Mouse (Mus musculus): ENCODE measurements at regions not wholly inside any gene's neighbourhood (a gene's known extent, or its start where the extent isn't known, plus 50 kb on each side); places are given as distances from the start of the nearest gene placed in this dataset.

DNA sequence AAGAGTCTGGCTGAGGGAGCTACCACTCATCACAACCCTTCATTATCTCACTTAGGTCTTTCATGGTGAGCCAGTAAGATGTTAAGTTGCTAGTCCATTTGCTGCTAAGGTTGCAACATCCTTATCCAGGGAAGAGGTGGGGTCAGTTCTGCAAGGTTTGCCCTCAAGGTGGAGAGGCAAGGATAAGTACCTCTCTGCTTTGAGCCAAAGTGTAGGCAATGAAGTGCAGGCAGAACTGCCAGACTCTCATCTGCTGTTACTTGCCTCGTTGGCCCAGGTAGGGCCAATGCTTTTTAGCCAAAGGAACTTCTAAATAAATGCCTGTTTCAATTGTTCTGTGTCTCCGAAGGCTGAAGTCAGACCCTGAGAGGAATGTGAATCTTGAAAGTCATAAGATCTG lies 59.6 kb upstream of the Lclat1 start:
- DNase-seq (ENCODE audit: low read depth, low spot score): no peak

DNA sequence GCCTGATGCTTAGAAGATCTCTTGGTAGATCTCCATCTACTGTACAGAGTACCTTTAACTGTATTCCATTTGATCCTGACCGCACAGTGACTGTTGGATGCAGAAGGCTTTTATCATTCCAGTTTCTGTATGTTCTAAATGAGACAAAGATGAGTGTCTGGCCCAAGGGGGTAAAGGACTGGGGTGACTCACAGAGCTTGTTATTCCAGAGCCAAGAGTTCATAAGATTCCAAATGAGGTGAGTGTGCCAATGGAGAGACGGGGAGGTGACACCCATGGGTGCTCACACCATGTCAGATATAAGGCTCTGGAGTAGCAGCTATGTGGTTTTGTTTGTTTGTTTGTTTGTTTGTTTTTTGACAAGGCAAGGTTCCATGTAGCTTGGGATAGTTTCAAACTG lies 54.8 kb upstream of the Lclat1 start:
- no peak for DNase-seq (ENCODE audit: low read depth, low spot score)

DNA sequence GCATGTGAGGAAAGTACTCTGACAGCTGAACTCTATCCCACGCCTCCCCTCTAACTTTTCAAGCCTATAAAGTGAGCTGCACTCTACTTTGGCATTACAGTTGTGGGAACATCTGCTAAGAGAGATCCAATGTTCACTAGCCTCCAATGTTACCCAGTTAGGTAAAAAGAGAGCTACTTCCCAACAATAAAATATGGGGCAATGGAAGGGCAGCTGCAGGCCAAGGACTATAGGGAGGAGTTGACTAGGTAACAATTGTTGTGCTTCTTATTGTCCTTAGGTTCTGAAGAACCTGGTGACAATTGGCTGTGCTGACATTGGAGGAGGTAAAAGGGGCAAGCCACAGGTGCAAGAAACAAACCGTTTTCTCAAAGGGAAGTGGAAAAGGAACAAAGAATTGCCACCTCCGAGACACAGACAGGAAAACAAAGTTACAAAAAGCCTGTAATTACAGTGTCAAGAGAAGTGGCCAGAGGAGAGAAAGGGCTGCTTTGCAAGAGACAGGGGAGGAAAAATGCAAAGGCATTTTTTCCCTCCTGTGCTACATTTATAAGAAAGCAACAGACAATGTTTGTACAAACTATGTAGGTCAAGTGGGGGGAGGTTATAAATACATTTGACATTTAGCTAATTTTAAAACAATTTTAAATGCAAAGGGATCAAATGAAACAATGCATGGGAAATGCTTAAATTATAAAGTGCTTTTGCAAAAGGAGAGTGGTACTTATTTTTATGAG lies 54.1 kb upstream of the Lclat1 start:
- DNase-seq (ENCODE audit: low read depth, low spot score): no peak

DNA sequence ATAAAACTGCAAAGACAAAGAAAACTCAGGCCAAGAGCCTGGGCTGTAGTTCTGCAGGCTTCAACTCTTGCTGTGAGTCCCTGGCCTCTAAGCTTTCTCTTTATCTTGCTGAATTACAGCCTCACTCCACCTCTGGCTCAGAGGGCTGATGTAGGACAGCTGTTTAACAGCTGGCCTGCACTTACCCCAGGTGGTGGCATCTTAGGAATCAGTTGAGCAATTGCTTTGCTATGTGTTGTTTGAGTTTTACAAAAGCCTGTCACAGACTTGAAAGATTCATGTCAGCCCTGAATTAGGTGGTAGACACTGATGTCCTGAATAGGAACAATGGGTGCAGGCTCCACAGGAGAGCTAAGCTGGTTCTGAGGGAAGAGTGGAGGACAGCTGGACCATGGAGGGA lies 53.6 kb upstream of the Lclat1 start:
- DNase-seq (ENCODE audit: low read depth, low spot score): no peak

DNA sequence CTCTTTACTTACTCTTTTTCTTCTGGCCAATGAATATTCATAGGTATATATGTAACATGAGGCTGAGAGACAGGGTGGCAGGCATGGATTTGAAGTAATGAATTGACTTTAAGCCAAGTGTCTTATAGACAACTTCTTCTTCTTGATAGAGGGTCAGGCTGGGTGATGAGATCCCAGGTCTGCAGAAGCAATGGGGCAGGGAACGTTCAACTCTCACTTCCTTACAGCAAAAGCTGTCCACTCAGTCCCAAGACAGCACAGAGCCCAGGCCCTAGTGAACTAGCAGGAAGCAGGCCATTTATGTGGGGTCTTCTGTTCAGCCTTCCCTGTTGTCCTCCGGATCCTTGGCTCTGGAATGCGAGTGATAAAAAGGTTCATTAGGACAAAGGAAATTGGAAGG lies 52.6 kb upstream of the Lclat1 start:
- no peak for DNase-seq (ENCODE audit: low read depth, low spot score)

DNA sequence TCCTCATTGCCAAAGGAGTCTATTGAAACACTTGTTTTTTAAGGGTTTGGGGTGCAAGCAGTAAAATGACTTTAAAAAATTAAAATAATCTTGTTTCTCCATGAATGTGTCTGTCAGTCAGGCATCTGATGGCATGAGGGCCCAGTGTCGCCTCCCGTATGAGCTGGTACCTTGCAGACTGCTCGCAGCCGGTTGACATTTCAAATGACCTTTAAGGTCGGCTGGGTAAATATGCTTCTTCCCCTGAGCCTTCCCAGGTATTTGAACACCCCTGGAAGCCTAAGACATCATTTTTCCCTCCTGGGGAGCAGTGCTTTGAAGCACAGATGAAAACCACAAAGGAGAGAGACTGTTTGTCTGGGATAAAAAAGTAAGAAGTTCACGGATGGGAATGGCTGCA lies 52.2 kb upstream of the Lclat1 start:
- DNase-seq (ENCODE audit: low read depth, low spot score): no peak

DNA sequence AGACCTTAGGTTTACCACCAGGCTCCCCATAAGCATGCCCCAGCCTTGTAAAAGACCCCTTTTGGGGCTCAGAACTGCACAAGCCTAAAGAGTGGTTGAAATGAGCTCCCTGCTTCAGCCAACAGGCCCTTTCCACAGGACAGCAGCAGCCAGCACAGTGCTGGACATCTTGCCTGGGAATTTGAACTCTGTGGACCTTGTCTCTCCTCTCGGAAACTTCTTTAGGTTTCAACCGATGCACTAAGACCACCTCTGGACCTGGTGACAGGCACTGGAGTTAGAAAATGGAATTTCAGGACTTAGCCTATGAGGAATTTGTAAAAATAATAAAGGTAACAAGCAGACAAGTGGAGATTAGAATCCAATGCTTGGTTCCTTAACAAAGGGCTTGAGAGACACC lies 51.2 kb upstream of the Lclat1 start:
- DNase-seq (ENCODE audit: low read depth, low spot score): no peak

Measured in skeletal muscle tissue, adult 2 months (tissue).